Mouse (Mus musculus): ENCODE results near the gene Bcl10.

GRCm38 (mm10) chr3:145883233-145883632 is 39.4 kb upstream of the Bcl10 start:
- TF ChIP-seq CTCF (IDR thresholded peaks at IDR 0.05; ENCODE audit: low read depth) = no peak
- TF ChIP-seq EP300 (optimal IDR thresholded peaks at IDR 0.05) = no peak
